Mouse (Mus musculus): Measurements from ENCODE around the gene Vps45.
"Not testable (repeated sequence)": the region's sequence is repeated elsewhere in the genome, so short reads cannot be mapped to it uniquely, and the experiment has no call there.

The Vps45 gene

GRCm38 (mm10) chr3:95977587-95977986 is 80.7 kb downstream of the Vps45 start:
- in situ Hi-C loops (cut with MseI, MboI) = not testable (repeated sequence)

GRCm38 (mm10) chr3:95977079-95977478 is 81.2 kb downstream of the Vps45 start:
- in situ Hi-C loops (cut with MseI, MboI) = no loop called here

- in situ Hi-C loops (cut with MseI, MboI) = no loop called here
Observed at GRCm38 (mm10) chr3:95972873-95973634, 85.2 kb downstream of the Vps45 start.

GRCm38 (mm10) chr3:95972251-95972872 is 85.9 kb downstream of the Vps45 start:
- in situ Hi-C loops (cut with MseI, MboI) = no loop called here

GRCm38 (mm10) chr3:95970661-95971060 is 87.6 kb downstream of the Vps45 start:
- in situ Hi-C loops (cut with MseI, MboI) = not testable (repeated sequence)

- in situ Hi-C loops (cut with MseI, MboI) = loop anchor here in 1 of 2 experiments (5.0 kb wide), 1 partner anchor 83 kb away; no protein-coding TSS in a partner anchor
Observed at GRCm38 (mm10) chr3:95969277-95969676, 89.0 kb downstream of the Vps45 start.

GRCm38 (mm10) chr3:95965518-95966451 is 92.5 kb downstream of the Vps45 start:
- in situ Hi-C loops (cut with MseI, MboI) = loop anchor here in 1 of 2 experiments (5.0 kb wide), 1 partner anchor 87 kb away; no protein-coding TSS in a partner anchor

GRCm38 (mm10) chr3:95963681-95964080 is 94.6 kb downstream of the Vps45 start:
- in situ Hi-C loops (cut with MseI, MboI) = loop anchor here in 1 of 2 experiments (5.0 kb wide), 1 partner anchor 89 kb away; no protein-coding TSS in a partner anchor

- in situ Hi-C loops (cut with MseI, MboI) = loop anchor here in 1 of 2 experiments (5.0 kb wide), 1 partner anchor 89 kb away; no protein-coding TSS in a partner anchor
Observed at GRCm38 (mm10) chr3:95963230-95963629, 95.0 kb downstream of the Vps45 start.

GRCm38 (mm10) chr3:95962182-95962581 is 96.1 kb downstream of the Vps45 start:
- in situ Hi-C loops (cut with MseI, MboI) = loop anchor here in 1 of 2 experiments (5.0 kb wide), 1 partner anchor 90 kb away; no protein-coding TSS in a partner anchor

GRCm38 (mm10) chr3:95959807-95960206 is 98.5 kb downstream of the Vps45 start:
- in situ Hi-C loops (cut with MseI, MboI) = loop anchor here in 1 of 2 experiments (5.0 kb wide), 1 partner anchor 92 kb away; no protein-coding TSS in a partner anchor

GRCm38 (mm10) chr3:95959082-95959481 is 99.2 kb downstream of the Vps45 start:
- in situ Hi-C loops (cut with MseI, MboI) = no loop called here

- in situ Hi-C loops (cut with MseI, MboI) = no loop called here
Observed at GRCm38 (mm10) chr3:95957359-95958148, 100.7 kb downstream of the Vps45 start.

- in situ Hi-C loops (cut with MseI, MboI) = no loop called here
Observed at GRCm38 (mm10) chr3:95955318-95955717, 102.9 kb downstream of the Vps45 start.

GRCm38 (mm10) chr3:95954648-95955173 is 103.6 kb downstream of the Vps45 start:
- in situ Hi-C loops (cut with MseI, MboI) = not testable (repeated sequence)

- in situ Hi-C loops (cut with MseI, MboI) = no loop called here
Observed at GRCm38 (mm10) chr3:95953522-95953921, 104.7 kb downstream of the Vps45 start.

- in situ Hi-C loops (cut with MseI, MboI) = no loop called here
Observed at GRCm38 (mm10) chr3:95953023-95953422, 105.2 kb downstream of the Vps45 start.

GRCm38 (mm10) chr3:95951566-95951965 is 106.7 kb downstream of the Vps45 start:
- in situ Hi-C loops (cut with MseI, MboI) = not testable (repeated sequence)

- in situ Hi-C loops (cut with MseI, MboI) = no loop called here
Observed at GRCm38 (mm10) chr3:95950763-95951551, 107.3 kb downstream of the Vps45 start.

Data from mouse trophoblast stem cell (cell line).